Mouse (Mus musculus): Measurements from ENCODE around the gene Crip2.

Gene Crip2

DNA sequence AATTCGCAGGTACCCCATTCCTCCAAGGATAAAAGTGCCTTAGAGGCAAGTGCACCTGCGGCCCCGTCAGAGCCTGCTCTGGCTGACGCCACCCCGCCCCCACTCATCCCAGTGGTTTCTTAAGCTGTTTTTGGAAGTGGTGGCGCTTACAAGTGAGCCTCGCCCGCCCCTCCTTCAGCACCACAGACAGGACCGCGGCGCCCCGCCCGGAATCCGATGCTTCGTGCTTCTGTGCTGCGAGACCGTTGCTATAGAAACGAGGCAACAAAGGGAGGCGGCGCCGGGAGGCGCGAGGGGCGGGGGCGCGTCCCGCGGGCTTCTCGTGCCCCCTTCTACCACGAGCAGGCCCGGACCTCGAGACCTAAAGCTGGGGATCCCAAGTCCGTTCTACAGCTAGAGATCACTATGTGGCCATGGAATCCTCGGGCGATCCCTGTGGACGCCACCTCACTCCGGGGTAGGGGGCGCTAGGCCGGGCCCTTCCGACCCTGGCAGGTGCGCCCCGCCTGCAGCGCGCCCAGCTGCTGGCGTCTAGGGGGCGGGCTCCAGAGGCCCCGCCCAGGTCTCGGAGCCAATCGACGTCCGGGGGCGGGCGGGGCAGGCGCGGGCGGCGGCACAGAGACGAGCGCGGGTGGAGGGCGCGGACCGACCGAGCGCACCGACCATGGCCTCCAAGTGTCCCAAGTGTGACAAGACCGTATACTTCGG, at the start of gene Crip2:
TSS of gene Crip2 (plus strand) at position 329 of the 708 bp plus-strand sequence.
- DNase-seq (ENCODE audit: low spot score in 2 of 2): peak; percentile 96 to 97

- peak in 1 of 2 experiments; percentile 32 for DNase-seq (ENCODE audit: low spot score in 2 of 2)
Measured at GRCm38 (mm10) chr12:113097040-113097439, 43.0 kb upstream of the Crip2 start.

DNA sequence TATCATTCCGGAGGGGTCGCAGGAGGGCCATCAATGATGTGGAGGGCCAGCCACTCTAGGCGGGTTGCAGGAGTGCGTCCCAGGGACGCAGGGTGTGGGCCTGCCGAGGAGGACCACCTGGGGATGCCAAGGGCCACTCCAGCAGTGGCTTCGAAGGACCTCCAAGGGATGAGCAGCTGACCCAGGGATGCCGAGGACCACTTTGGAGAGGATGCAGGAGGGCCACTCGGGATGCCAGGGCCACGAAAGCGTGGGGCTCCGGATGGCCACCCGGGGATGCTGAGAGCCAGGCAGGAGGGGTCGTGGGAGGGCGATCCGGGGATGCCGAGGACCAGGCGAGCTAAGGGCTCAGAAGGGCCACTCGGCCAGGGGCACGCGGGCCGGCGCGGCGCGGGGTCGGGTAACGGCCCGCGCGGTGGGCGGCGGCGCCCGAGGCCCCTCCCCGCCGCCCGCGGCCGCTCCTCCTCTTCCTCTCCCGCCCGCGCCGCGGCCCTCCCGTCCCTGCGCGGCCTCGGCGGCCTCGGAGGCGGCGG, 42.2 kb upstream of the Crip2 start, which contains the start of gene Mta1:
TSS of gene Mta1 (plus strand) at position 530 of the 533 bp plus-strand sequence.
- peak; percentile 57 to 68 for DNase-seq (ENCODE audit: low spot score in 2 of 2)

GRCm38 (mm10) chr12:113098530-113099151, 41.4 kb upstream of the Crip2 start:
- DNase-seq (ENCODE audit: low spot score in 2 of 2): no peak

DNA sequence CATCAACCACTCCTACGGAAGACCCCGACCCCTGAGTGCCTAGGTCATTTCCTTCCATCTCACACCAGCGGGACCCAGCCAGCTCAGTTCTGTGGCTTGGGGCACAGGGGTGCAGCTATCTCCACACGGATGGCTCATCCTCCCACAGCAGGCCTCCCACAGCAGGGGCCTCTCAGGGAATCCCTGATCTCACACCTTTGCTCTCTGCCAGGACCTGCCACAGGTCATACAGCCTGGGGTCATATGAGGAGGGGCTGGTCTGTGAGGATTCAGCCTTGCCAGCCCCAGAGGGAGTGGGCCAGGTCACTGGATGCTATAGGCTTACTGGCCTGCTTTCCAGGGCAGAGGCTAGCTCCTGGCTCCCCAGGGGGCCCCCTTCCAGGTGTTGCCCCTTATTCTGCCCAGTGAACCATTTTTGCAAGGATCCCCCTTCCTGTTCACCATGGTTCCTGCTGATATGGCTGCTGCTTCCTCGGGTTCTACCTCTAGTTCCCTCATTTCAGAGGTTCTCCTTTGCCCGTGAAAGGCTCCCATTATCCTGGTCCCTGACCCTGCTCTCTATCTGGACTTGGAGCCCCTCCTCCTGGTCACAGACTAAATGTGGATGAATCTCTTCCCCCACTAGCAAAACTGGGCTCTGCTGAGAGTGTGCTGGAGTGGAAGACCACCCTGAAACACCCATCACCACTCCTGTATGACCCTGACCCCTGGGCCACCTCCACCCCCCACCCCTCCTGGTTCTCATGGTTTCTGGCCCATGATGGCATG, 40.4 kb upstream of the Crip2 start:
- peak in 1 of 2 experiments; percentile 39 for DNase-seq (ENCODE audit: low spot score in 2 of 2)

GRCm38 (mm10) chr12:113100448-113101076, 39.5 kb upstream of the Crip2 start:
- peak; percentile 64 to 68 for DNase-seq (ENCODE audit: low spot score in 2 of 2)

DNA sequence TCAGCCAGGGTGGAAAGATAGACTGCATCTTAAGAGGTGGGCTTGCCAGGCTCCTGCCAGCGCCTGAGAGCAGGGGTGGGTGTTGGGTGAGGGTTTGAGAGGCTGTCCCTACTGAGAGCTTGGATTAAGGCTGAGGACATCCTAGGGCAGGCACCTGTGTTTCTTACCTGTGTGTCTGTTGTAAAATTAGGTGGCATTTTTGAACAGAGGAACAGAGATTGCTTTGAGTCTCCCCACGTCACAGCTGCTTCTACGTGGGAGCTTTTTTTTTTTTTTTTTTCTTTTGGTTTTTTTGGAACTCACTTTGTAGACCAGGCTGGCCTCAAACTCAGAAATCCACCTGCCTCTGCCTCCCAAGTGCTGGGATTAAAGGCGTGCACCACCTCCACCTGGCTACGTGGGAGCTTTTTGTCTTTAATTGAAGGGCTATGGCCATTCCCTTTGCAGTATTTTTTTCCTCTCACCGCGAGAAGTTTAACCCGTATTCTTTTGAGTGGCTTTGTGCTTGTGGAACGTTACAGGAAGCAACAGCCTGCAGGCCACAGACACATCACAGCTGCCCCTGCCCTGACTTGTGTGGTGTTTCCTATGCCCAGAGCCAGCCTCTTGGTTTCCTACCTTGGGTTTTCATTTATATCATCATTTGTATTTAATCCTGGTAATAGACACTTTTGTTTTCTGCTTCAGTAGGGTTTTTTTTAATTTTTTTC, 38.6 kb upstream of the Crip2 start:
- no peak for DNase-seq (ENCODE audit: low spot score in 2 of 2)

DNA sequence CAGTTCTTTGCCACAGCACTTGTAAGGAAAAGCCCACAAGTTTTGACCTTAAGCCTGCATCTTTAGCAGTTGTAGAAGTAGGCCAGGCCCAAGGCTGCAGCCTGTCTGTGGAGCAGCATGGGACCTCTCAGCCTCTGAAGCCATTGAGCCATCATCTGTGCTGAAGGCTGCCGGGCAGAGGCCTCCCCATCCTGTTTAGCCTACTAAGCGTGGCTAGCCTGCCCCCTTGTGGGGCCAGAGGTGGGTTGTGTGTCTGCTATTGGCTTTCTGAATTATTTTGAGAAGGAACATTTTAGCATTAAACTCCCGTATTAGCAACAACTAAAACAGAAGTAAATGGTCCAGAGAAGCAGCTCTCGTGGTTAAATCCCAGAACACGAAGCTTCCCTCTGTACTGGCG, 37.6 kb upstream of the Crip2 start:
- peak; percentile 59 to 70 for DNase-seq (ENCODE audit: low spot score in 2 of 2)

GRCm38 (mm10) chr12:113103846-113104451, 36.1 kb upstream of the Crip2 start:
- peak in 1 of 2 experiments; percentile 47 for DNase-seq (ENCODE audit: low spot score in 2 of 2)

GRCm38 (mm10) chr12:113106386-113106785, 33.6 kb upstream of the Crip2 start:
- no peak for DNase-seq (ENCODE audit: low spot score in 2 of 2)

- DNase-seq (ENCODE audit: low spot score in 2 of 2): no peak
Measured at GRCm38 (mm10) chr12:113107431-113108124, 32.5 kb upstream of the Crip2 start.

- no peak for DNase-seq (ENCODE audit: low spot score in 2 of 2)
Measured at GRCm38 (mm10) chr12:113108528-113109283, 31.3 kb upstream of the Crip2 start.

DNA sequence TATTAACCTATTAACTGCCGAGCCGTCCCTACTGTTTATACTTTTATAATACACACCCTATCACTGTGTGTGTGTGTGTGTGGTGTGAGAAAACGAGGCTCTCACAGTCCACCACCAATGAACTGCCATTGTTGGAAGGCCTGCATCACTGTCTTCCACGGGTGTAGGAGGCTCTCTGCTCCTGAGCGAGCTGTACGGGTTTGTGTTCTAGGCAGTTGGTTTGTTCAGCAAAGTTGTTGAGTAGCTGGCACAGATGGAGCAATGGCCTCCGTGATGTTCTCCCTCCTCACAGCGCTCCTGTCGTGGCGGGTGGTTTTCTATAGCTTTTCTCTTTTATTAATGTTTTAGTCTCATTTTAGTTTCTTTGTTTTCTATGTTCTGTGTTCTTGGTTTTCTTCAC, 30.2 kb upstream of the Crip2 start:
- peak in 1 of 2 experiments; percentile 31 for DNase-seq (ENCODE audit: low spot score in 2 of 2)

GRCm38 (mm10) chr12:113114141-113114540, 25.9 kb upstream of the Crip2 start:
- DNase-seq (ENCODE audit: low spot score in 2 of 2): no peak

GRCm38 (mm10) chr12:113114856-113115538, 25.0 kb upstream of the Crip2 start:
- DNase-seq (ENCODE audit: low spot score in 2 of 2): no peak

GRCm38 (mm10) chr12:113119516-113120410, 20.3 kb upstream of the Crip2 start:
- DNase-seq (ENCODE audit: low spot score in 2 of 2): peak; percentile 77 to 89

DNA sequence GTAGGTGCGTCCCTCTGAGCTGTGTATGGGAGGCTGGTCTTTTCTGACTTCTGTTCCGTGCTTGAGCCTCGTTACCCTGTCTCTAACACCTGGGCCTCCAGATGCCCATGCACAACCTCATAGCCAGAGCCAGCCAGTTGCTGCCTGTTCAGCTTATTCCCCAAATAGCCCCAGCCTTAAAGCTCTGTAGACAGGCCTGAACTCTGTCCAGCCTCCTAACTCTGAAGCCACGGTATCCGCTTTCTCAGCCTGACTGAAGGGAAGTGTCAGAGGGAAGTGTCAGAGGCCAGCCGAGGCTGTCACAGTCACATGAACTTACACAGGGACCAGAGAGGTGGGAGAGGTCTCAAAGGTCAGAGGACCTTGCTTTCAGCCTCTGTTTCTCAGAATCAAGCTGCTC, 15.3 kb upstream of the Crip2 start:
- DNase-seq (ENCODE audit: low spot score in 2 of 2): peak in 1 of 2 experiments; percentile 46

- no peak for DNase-seq (ENCODE audit: low spot score in 2 of 2)
Measured at GRCm38 (mm10) chr12:113130732-113131131, 9.3 kb upstream of the Crip2 start.
